ENCODE assay signal across 19 mouse cellular contexts in the genomic region with DNA sequence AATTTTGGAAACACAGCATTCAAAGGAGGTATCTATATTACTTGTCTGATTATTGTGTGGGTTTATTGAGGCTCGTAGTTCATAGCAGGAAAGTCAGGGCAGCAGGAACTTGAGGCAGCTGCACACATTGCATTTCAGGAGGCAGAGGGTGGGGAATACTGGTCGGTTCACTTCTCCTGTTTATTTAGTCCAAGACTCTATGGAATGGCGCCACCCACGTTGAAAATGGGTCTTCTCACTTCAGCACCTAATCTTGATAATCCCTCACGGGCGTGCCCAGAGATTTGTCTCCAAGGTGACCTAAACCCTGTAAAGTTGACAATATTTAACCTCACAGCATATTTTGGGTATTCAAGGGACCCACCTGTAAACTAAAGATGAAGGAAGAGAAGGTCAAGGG. TPM values are rescaled to one million over a fixed set of nuclear protein-coding genes. Genes with fewer than 3 reads are reported as not detected.
DNase-seq lines count a peak whose midpoint lies in the region; ATAC-seq and TF ChIP-seq lines count a peak whose summit lies in the region.
"Had no signal": no experiment of that assay in that cellular context is flagged by ENCODE, and none has a peak within 500 bp of the region (broad histone marks: within the 10 kb centered on the region; RNA-seq: fewer than 3 reads in every experiment).

No protein-coding gene starts in this region.

- no peaks in the 10 kb centered on the region for H3K27me3 ChIP-seq in Patski
- H3K27me3 ChIP-seq in kidney, adult 2 months (replicated peaks; ENCODE audit: control insufficient read depth, insufficient read depth, low read length): no peaks in the 10 kb centered on the region
- H3K27me3 ChIP-seq: limb, embryonic 13.5 days; liver, embryonic 13.5 days; midbrain, embryonic 13.5 days had no signal

- in situ Hi-C loops in Patski (cut with MboI; ENCODE audit: low pct_unique_long_range_greater_than_20kb): loop anchor here (5.0 kb wide), 1 partner anchor 96 kb away; no protein-coding TSS in a partner anchor

- DNase-seq in ES-CJ7 (ENCODE audit: low read depth, low spot score) (peak; percentile 12), Patski (ENCODE audit: low read depth, low spot score) (peak; percentile 33)
- peak; percentile 45 for DNase-seq in kidney, adult 2 months
- peak; percentile 35 to 66 for DNase-seq in kidney, postnatal 25 days
- DNase-seq in right cerebral cortex, adult 18-20 months: no peak
- no peak for DNase-seq in thymus, postnatal 4 days
- DNase-seq in heart, adult 8-10 months (ENCODE audit: low spot score): no peak
- DNase-seq: adrenal gland, postnatal 25 days; cerebellum, adult 8-10 months; cerebellum, postnatal 36 days; gastrocnemius, adult 2 months; liver, embryonic 13.5 days; lung, adult 2 months; lung, postnatal 36 days; right cerebral cortex, postnatal 14 days had no signal

- TF ChIP-seq CTCF in Patski (IDR thresholded peaks at IDR 0.05): no peak
- TF ChIP-seq CTCF in kidney, adult 2 months (conservative IDR thresholded peaks at IDR 0.05; ENCODE audit: insufficient read depth, insufficient read length, low read depth, low read length): no peak

- TF ChIP-seq POLR2A in kidney, adult 2 months (IDR thresholded peaks at IDR 0.05; ENCODE audit: low read depth, low read length): no peak

- H3K36me3 ChIP-seq in kidney, adult 2 months (ENCODE audit: control insufficient read depth, insufficient read depth, low read length): no peaks in the 10 kb centered on the region
- H3K36me3 ChIP-seq: limb, embryonic 13.5 days; liver, embryonic 13.5 days; midbrain, embryonic 13.5 days had no signal

- no peaks in the 10 kb centered on the region for H3K4me1 ChIP-seq in kidney, adult 2 months (ENCODE audit: control insufficient read depth, insufficient read depth, low read length)
- H3K4me1 ChIP-seq: limb, embryonic 13.5 days; liver, embryonic 13.5 days; megakaryocyte, embryonic 14.5 days; midbrain, embryonic 13.5 days had no signal

- CTCF ChIA-PET in Patski (lab: Charles Lee): interaction anchor here (1.5 kb wide), 1 partner anchor 10 kb away, joined by 3 read pairs; no protein-coding TSS in a partner anchor

- WGBS in kidney, adult 2 months: 46% methylated on average over 6 of the region's 6 CpGs

- peak overlapping the region; percentile 83 for H3K27ac ChIP-seq in kidney, adult 2 months (ENCODE audit: insufficient read depth, low read depth, low read length)
- H3K27ac ChIP-seq: gastrocnemius, adult 2 months; limb, embryonic 13.5 days; liver, embryonic 13.5 days; midbrain, embryonic 13.5 days had no signal

- no peak overlapping the region for H3K4me3 ChIP-seq in kidney, adult 2 months (ENCODE audit: insufficient read depth, low read depth, low read length)
- H3K4me3 ChIP-seq: gastrocnemius, adult 2 months; limb, embryonic 13.5 days; liver, embryonic 13.5 days; megakaryocyte, embryonic 14.5 days; midbrain, embryonic 13.5 days had no signal

- POLR2A ChIA-PET in Patski (lab: Charles Lee): no interaction called here

- ATAC-seq in Patski: peak; percentile 51
- ATAC-seq: intestine, postnatal 0 days; midbrain, embryonic 13.5 days had no signal

RNA-seq across cellular contexts. Expression of gene Strip2, which starts 31.0 kb away (rescaled TPM):
- polyA plus RNA-seq in Patski (2021): 0.47 TPM
- polyA plus RNA-seq in kidney, adult 2 months (2012; rRNA removed): 1.2 and 1.4 TPM in 2 replicates
- 10 to 100 TPM; 51.6 to 63.6 (median 58.9) TPM for total RNA-seq in heart, adult 8-10 months (2022)

Comparison
In these comparisons a context has a peak if more than half of its experiments do, and no peak if none do; other contexts are left out.
1. DNase-seq: peak in ES-CJ7 (single experiment), Patski (single experiment), kidney, adult 2 months (single experiment) and kidney, postnatal 25 days (2 of 2); none in right cerebral cortex, adult 18-20 months (single experiment), thymus, postnatal 4 days (single experiment) and heart, adult 8-10 months (single experiment).